Mouse (Mus musculus) monocyte, adult 59 days (primary cell): ENCODE data around the gene Polr3e. TPM values are rescaled to one million over a fixed set of nuclear protein-coding genes. Genes with fewer than 3 reads are reported as not detected.

Source experiments
- total RNA-seq, 2 experiments: library from RNA; stranded (reverse); gene quantifications; one replicate each; pipeline ENCODE4 v1.2.4; 2023

Gene Polr3e
- 10 to 100 TPM; 16.3 to 16.5 TPM for total RNA-seq

GRCm38 (mm10) chr7:120917592-120918461 lies at the start of gene Polr3e:
Gene Polr3e (plus strand): TSS chr7:120917744.

GRCm38 (mm10) chr7:120982200-120982841 lies 64.8 kb downstream of the Polr3e start, which contains the start of the genes Cdr2 and Mfsd13b:
Gene Cdr2 (minus strand): TSS chr7:120982312.
Gene Mfsd13b (plus strand): TSS chr7:120982509.

Other genes starting within 250 kb of the Polr3e start
- gene Pdzd9, start 247.4 kb upstream of the Polr3e start, total RNA-seq = not detected
- 10 to 100 TPM; 12.4 to 13.1 TPM for gene Mosmo, start 240.1 kb upstream of the Polr3e start, total RNA-seq
- gene Vwa3a, start 178.4 kb upstream of the Polr3e start, total RNA-seq = not detected
- gene Gm5737, start 105.4 kb upstream of the Polr3e start, total RNA-seq = not detected
- 10 to 100 TPM; 30.1 to 33.0 TPM for gene Eef2k, start 74.9 kb upstream of the Polr3e start, total RNA-seq
- 1 to 10 TPM; 3.4 to 3.6 TPM for gene Cdr2, start 64.6 kb downstream of the Polr3e start, total RNA-seq
- not detected for gene Mfsd13b, start 64.8 kb downstream of the Polr3e start, total RNA-seq
- gene Mettl9, start 116.7 kb downstream of the Polr3e start, total RNA-seq = 10 to 100 TPM; 35.6 to 36.7 TPM
- gene Igsf6, start 156.8 kb downstream of the Polr3e start, total RNA-seq = 100 to 1,000 TPM; 372 to 395 TPM
- under 1 TPM; 0.34 to 0.39 TPM for gene Otoa, start 163.9 kb downstream of the Polr3e start, total RNA-seq